Mouse (Mus musculus): ENCODE results near the gene Igfbp4. TPM values are rescaled to one million over a fixed set of nuclear protein-coding genes. Genes with fewer than 3 reads are reported as not detected.

Gene Igfbp4
- polyA plus RNA-seq, 1 experiment from 2014 or later = 832 TPM

DNA sequence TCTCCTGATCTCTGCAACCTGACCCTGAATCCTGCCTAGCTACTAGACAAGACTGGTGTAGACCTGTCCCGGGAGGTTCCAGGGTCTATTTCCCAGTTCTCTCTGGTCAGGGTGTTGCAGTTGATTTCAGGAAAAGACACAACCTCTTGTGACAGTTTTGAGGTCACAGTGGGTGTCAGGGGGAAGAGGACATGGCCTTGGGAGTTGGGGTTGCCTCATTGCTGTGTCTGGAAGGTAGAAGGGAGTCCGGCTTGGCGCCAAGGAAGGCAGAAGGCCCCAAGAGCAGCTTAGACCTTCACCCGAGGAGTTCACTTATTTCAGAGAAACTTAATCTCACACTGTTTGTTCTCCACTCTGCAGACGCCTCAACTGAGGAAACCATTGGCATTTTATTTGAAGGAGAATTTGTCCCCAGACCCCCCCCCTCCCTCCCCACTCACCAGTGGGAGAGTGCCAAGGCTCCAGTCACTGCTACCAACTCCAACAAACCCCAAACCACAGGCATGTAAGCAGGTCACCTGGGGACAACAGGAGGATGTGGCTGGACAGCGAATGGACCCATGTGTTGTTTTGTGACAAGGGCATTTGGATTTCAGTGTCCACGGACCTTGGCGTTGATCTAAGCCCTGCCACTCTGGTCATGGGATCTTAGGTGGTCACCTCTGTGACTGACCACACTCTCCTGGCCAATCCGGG is 61.7 kb downstream of the Igfbp4 start:
- ATAC-seq (ENCODE audit: low FRiP score, low TSS enrichment) = no peak
- no peaks in the 10 kb centered on the region for H3K36me3 ChIP-seq (ENCODE audit: insufficient read depth, low read length)
- peaks cover 23% of the 10 kb centered on the region for H3K4me1 ChIP-seq (ENCODE audit: insufficient read depth, low read length)
- 81% methylated on average over 9 of the region's 9 CpGs for WGBS
- no peaks in the 10 kb centered on the region for H3K27me3 ChIP-seq (ENCODE audit: insufficient read depth, low read length)
- H3K27ac ChIP-seq (ENCODE audit: low read length) = no peak overlapping the region
- H3K9me3 ChIP-seq (ENCODE audit: low read length) = no peaks in the 10 kb centered on the region
- no peak overlapping the region for H3K4me2 ChIP-seq (replicated peaks; ENCODE audit: low read depth, low read length)
- no peak overlapping the region for H3K9ac ChIP-seq (replicated peaks; ENCODE audit: low read length)
- no peak overlapping the region for H3K4me3 ChIP-seq (ENCODE audit: low read length)

Other genes starting within 250 kb of the Igfbp4 start
- gene Msl1, start 245.7 kb upstream of the Igfbp4 start, polyA plus RNA-seq (2015; fragmentation: Nextera tagmentation; extraction: Ambion mirVana) = 23.7 and 24.2 TPM in 2 replicates
- gene Casc3, start 236.3 kb upstream of the Igfbp4 start, polyA plus RNA-seq (2015; fragmentation: Nextera tagmentation; extraction: Ambion mirVana) = 36.2 and 41.0 TPM in 2 replicates
- 1.8 and 2.0 TPM in 2 replicates for gene Rapgefl1, start 204.5 kb upstream of the Igfbp4 start, polyA plus RNA-seq (2015; fragmentation: Nextera tagmentation; extraction: Ambion mirVana)
- gene Wipf2, start 177.6 kb upstream of the Igfbp4 start, polyA plus RNA-seq (2015; fragmentation: Nextera tagmentation; extraction: Ambion mirVana) = 5.4 and 5.9 TPM in 2 replicates
- 36.2 and 38.6 TPM in 2 replicates for gene Cdc6, start 133.4 kb upstream of the Igfbp4 start, polyA plus RNA-seq (2015; fragmentation: Nextera tagmentation; extraction: Ambion mirVana)
- gene Rara, start 113.4 kb upstream of the Igfbp4 start, polyA plus RNA-seq (2015; fragmentation: Nextera tagmentation; extraction: Ambion mirVana) = 31.4 and 32.5 TPM in 2 replicates
- 0.59 TPM in 1 of 2 replicates, not detected in the other for gene Gjd3, start 58.2 kb upstream of the Igfbp4 start, polyA plus RNA-seq (2015; fragmentation: Nextera tagmentation; extraction: Ambion mirVana)
- gene Top2a, start 17.1 kb upstream of the Igfbp4 start, polyA plus RNA-seq (2015; fragmentation: Nextera tagmentation; extraction: Ambion mirVana) = 213 and 252 TPM in 2 replicates
- gene Tns4, start 48.1 kb downstream of the Igfbp4 start, polyA plus RNA-seq (2015; fragmentation: Nextera tagmentation; extraction: Ambion mirVana) = 0.17 and 0.22 TPM in 2 replicates
- 0.19 and 0.41 TPM in 2 replicates for gene Ccr7, start 113.8 kb downstream of the Igfbp4 start, polyA plus RNA-seq (2015; fragmentation: Nextera tagmentation; extraction: Ambion mirVana)
- 260 and 277 TPM in 2 replicates for gene Smarce1, start 189.8 kb downstream of the Igfbp4 start, polyA plus RNA-seq (2015; fragmentation: Nextera tagmentation; extraction: Ambion mirVana)
- 0.26 and 0.31 TPM in 2 replicates for gene Krt222, start 202.8 kb downstream of the Igfbp4 start, polyA plus RNA-seq (2015; fragmentation: Nextera tagmentation; extraction: Ambion mirVana)
- gene Krt24, start 244.0 kb downstream of the Igfbp4 start, polyA plus RNA-seq (2015; fragmentation: Nextera tagmentation; extraction: Ambion mirVana) = not detected in 2 replicates

Measured in kidney, embryonic 16.5 days (tissue).